Mouse (Mus musculus): ENCODE measurements at regions not wholly inside any gene's neighbourhood (a gene's known extent, or its start where the extent isn't known, plus 50 kb on each side); places are given as distances from the start of the nearest gene placed in this dataset.

DNA sequence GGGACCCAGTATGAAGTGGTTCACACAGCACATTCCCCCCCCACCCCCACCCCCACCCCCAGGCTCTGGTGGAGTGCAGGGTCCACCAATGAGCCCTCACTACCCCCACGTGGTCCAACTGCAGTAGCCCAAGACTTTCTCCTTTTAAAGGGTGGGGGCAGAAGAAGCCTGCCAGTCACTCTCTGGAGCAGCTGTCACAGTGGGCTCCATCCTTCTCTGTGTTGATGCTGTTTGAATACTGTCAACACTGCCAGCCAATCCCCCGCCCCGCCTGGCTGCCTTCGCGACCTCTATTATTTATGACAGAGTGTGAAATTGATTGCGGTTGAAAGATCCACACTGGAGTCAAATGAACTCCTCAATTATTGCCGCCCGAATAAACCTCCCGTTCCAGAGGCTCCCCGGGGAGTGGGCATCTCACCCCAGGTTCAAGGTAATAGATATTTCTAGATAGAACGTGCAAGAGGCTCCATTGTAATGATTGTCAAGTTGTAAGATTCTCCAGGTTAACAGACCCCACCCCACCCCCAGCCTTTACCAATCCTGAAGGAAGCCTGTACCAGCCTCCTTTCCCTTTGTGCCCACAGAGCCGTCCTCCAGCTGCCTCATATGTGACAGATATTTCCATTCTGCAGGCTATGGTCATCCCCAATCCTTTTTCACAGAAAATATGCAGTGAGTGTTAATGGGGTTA is 181.7 kb upstream of the Kdm8 start:
- TF ChIP-seq POLR2A (IDR thresholded peaks at IDR 0.05; ENCODE audit: borderline replicate concordance, extremely low read depth, low read depth, low read length) (no peak), CTCF (IDR thresholded peaks at IDR 0.05; ENCODE audit: insufficient read depth, low read length) (no peak)
